Mouse (Mus musculus) heart, embryonic 15.5 days (tissue): Measurements from ENCODE around the gene Pgghg. TPM values are rescaled to one million over a fixed set of nuclear protein-coding genes. Genes with fewer than 3 reads are reported as not detected.
"Not testable (repeated sequence)": the region's sequence is repeated elsewhere in the genome, so short reads cannot be mapped to it uniquely, and the experiment has no call there.

Source experiments
- ATAC-seq: fragments of 200-750 bp; cut with Nextera tagmentation; replicated peaks from 2 replicates; pipeline ENCODE4 v1.8.0; 2017; ENCODE audit warnings: low read depth, moderate TSS enrichment; ENCODE audit not compliant: insufficient number of reproducible peaks, insufficient read depth, low FRiP score
- H3K27ac ChIP-seq: fragments of 300-500 bp; sonication (generic); 2 replicates; pipeline ENCODE4 v1.5.1; 2015; ENCODE audit warnings: mild to moderate bottlenecking, inconsistent platforms
- H3K27me3 ChIP-seq: fragments of 300-500 bp; sonication (generic); 2 replicates; pipeline ENCODE4 v1.6.1; 2015; ENCODE audit warnings: inconsistent platforms
- H3K36me3 ChIP-seq: fragments of 300-500 bp; sonication (generic); 2 replicates; pipeline ENCODE4 v1.6.1; 2015; ENCODE audit warnings: mild to moderate bottlenecking, inconsistent platforms
- H3K4me1 ChIP-seq: fragments of 300-500 bp; sonication (generic); replicated peaks from 2 replicates; pipeline ENCODE4 v1.6.1; 2015; ENCODE audit warnings: inconsistent platforms
- H3K4me2 ChIP-seq: fragments of 300-500 bp; sonication (generic); 2 replicates; pipeline ENCODE4 v1.6.1; 2015; ENCODE audit warnings: inconsistent platforms, mild to moderate bottlenecking, moderate library complexity
- H3K4me3 ChIP-seq: fragments of 300-500 bp; sonication (generic); 2 replicates; pipeline ENCODE4 v1.5.1; 2015; ENCODE audit warnings: mild to moderate bottlenecking, inconsistent platforms
- H3K9ac ChIP-seq: fragments of 300-500 bp; sonication (generic); 2 replicates; pipeline ENCODE4 v1.6.1; 2015; ENCODE audit warnings: mild to moderate bottlenecking, inconsistent platforms
- H3K9me3 ChIP-seq: fragments of 300-500 bp; sonication (generic); replicated peaks from 2 replicates; pipeline ENCODE4 v1.6.1; 2016; ENCODE audit warnings: inconsistent platforms
- WGBS: fragments of 180-500 bp; shearing (Covaris S2); methylation state at CpG from one replicate; pipeline ENCODE4 v1.1.7; 2015; ENCODE audit warnings: mixed read lengths; 5-methylcytosine and 5-hydroxymethylcytosine counted together
- polyA plus RNA-seq: library from polyadenylated mRNA; unstranded; fragments of >200 nt; fragmentation: Nextera tagmentation; extraction: Ambion mirVana; gene quantifications from 2 replicates; pipeline ENCODE4 v1.2.1, GENCODE M21; 2015

Pgghg gene
- polyA plus RNA-seq, 1 experiment from 2014 or later: 9.3 TPM

DNA sequence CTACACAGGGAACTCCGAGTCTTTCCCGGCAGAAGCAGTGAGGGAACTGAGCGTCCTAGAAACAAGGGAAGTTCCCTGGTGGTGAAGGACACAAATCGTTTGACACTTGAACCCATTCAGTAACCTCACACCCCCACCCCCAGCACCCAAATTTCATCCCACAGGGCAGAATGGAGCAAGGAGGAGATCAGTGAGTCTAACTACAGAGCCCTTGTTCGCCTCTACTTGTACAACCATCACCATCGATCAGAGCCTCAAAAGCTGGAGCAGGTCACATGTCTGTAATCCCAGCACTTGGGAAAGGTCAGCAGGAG, 15.3 kb downstream of the Pgghg start:
- no peak overlapping the region for H3K9ac ChIP-seq
- WGBS: 43% methylated on average over 6 of the region's 6 CpGs
- ATAC-seq: no peak

DNA sequence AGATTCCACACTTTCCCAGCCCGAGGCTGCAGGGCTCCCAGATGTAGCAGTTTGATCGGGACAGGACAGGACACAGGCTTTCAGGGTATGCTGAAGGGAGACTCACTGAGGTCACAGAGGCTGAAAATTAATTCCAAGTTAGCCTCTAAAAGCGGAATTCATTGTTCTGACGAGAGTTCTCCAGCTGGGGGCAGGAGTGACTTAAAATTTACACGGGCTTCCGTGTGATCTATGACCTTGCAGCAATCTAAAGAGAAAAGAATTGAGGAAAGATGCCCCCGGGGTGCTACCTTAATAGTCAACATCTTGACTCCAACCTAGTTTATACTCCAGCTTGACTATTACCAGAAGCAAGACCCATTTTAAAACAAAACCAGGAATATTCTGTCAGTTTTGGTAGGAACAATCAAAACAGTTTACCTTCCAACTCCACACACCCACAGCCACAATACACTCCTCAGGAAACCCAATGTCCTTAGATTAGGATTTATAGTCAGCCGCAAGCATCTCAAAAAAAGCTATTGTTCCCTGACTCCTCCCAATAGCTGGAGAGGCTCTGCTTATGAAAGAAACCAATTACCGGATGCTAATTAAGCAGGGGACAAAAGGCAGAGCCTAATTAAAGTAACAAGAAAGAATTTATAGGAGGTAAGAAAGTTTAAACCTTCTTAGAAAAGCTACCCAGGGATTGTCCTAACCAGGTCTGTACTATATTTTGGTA, 18.1 kb downstream of the Pgghg start:
- Histone ChIP-seq H3K36me3 (no peaks in the 10 kb centered on the region), H3K4me2 (no peak overlapping the region), H3K27ac (no peak overlapping the region), H3K4me3 (no peak overlapping the region), H3K27me3 (peaks cover 7% of the 10 kb centered on the region), H3K9ac (no peak overlapping the region), H3K9me3 (no peaks in the 10 kb centered on the region), H3K4me1 (peaks cover 22% of the 10 kb centered on the region)
- 14% methylated on average over 9 of the region's 9 CpGs for WGBS
- no peak for ATAC-seq

More for the DNA sequence above, 15.3 kb downstream of the Pgghg start:
- Histone ChIP-seq H3K4me2 (peak overlapping the region; percentile 66), H3K4me3 (no peak overlapping the region), H3K36me3 (no peaks in the 10 kb centered on the region), H3K27me3 (peaks cover 7% of the 10 kb centered on the region), H3K4me1 (peaks cover 41% of the 10 kb centered on the region), H3K27ac (peak overlapping the region; percentile 90), H3K9me3 (no peaks in the 10 kb centered on the region)

DNA sequence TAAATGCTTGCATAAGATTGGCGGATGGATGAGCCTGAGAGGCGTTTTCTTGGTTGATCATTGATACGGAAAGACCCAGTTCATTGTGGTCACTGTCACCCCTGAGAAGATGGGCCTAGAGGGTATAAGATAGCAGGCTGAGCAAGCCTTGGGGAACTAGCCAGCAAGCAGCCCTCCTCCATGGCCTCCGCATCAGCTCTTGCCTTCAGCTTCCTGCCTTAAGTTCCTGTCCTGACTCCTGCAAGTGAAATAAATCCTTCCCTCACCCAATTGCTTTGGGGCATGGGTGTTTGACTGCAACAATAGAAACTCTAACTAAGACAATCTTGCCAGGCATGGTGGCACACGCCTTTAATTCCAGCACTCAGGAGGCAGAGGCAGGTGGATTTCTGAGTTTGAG, 18.8 kb downstream of the Pgghg start:
- no peak for ATAC-seq
- no peak overlapping the region for H3K4me3 ChIP-seq

DNA sequence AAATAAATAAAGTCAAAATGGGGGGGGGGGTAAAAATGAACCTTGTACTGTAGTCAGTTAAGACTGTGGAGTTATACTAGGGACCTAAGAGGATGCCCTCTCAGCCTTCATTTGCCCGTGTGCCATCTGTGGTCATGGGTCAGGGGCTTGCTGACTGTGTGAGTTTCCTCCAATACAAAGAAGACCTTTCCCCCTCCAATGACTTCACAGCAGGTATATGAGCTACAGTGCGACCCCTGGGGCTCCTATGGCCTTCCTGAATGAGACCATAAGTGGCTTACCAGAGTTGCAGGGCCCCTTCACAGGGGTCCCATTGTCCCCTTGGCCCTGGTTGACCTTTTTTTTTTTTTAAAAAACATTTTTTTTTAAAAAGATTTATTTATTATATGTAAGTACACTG, 20.2 kb downstream of the Pgghg start:
- Histone ChIP-seq H3K36me3 (no peaks in the 10 kb centered on the region), H3K4me1 (peaks cover 5% of the 10 kb centered on the region), H3K9ac (no peak overlapping the region), H3K9me3 (no peaks in the 10 kb centered on the region), H3K4me3 (no peak overlapping the region), H3K27me3 (peaks cover 7% of the 10 kb centered on the region), H3K27ac (no peak overlapping the region), H3K4me2 (no peak overlapping the region)
- WGBS: 71% methylated on average over 2 of the region's 2 CpGs
- ATAC-seq: no peak

More for the DNA sequence above, 18.8 kb downstream of the Pgghg start:
- 73% methylated on average over 5 of the region's 5 CpGs for WGBS
- H3K9ac ChIP-seq: no peak overlapping the region
- no peak overlapping the region for H3K27ac ChIP-seq
- H3K9me3 ChIP-seq: no peaks in the 10 kb centered on the region
- H3K4me1 ChIP-seq: peaks cover 15% of the 10 kb centered on the region
- peaks cover 7% of the 10 kb centered on the region for H3K27me3 ChIP-seq
- no peaks in the 10 kb centered on the region for H3K36me3 ChIP-seq
- no peak overlapping the region for H3K4me2 ChIP-seq

DNA sequence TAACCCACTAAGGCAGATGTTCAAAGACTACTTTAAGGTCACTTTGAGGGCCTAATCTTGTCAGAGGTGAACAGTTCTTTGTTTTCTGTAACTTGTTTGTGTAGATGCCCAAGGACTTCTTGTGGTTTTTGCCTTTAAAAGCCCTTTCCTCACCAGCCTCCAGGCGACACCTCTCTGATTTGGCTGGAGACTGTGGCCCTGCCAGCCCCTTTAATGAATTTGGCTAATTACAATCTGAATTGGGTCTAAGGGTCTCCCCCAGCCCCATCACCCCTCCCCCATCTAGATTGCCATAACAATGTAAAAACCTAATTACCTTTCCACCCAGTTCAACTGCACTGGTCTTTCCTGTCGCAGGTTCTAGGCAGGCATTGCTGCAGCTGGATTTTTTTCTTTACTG, 21.5 kb downstream of the Pgghg start:
- H3K4me2 ChIP-seq: no peak overlapping the region
- no peak for ATAC-seq
- 67% methylated on average over 2 of the region's 2 CpGs for WGBS
- H3K9me3 ChIP-seq: no peaks in the 10 kb centered on the region
- H3K27ac ChIP-seq: no peak overlapping the region
- peaks cover 14% of the 10 kb centered on the region for H3K27me3 ChIP-seq
- no peaks in the 10 kb centered on the region for H3K4me1 ChIP-seq
- H3K4me3 ChIP-seq: no peak overlapping the region
- no peak overlapping the region for H3K9ac ChIP-seq
- no peaks in the 10 kb centered on the region for H3K36me3 ChIP-seq

DNA sequence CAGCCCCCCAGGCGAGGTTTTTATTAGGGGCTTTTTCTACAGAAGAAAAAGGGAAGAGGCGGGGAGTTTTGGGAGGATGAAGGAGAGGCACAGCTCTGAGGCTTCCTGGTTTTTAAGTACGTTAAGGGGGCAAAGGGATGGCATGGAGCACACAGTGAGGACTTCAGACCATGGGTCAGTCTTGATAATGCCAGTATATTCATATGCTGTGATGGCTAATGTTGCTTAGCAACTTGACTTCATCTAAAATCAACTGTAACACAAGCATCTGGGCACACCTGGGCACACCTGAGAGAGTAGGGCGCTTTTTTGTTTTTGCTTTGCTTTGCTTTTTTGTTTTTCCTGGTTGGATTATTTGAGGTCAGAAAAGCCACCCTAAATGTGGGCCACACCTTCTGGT, 25.7 kb downstream of the Pgghg start, which contains the start of gene Ifitm1:
Gene Ifitm1, plus strand, starts transcription at position 301 of the 400 bp plus-strand sequence.
- H3K9me3 ChIP-seq: no peaks in the 10 kb centered on the region
- no peak within 1 kb of the TSS for H3K9ac ChIP-seq
- no peak for ATAC-seq
- H3K4me3 ChIP-seq: no peak within 1 kb of the TSS
- peaks cover 12% of the 10 kb centered on the region for H3K27me3 ChIP-seq
- peaks cover 7% of the 10 kb centered on the region; the same call in 1 of the 2 replicates for H3K4me1 ChIP-seq
- H3K4me2 ChIP-seq: no peak within 1 kb of the TSS
- no peaks in the 10 kb centered on the region for H3K36me3 ChIP-seq
- 83% methylated on average over 4 of the region's 4 CpGs for whole genome bisulfite sequencing
- H3K27ac ChIP-seq: no peak within 1 kb of the TSS

DNA sequence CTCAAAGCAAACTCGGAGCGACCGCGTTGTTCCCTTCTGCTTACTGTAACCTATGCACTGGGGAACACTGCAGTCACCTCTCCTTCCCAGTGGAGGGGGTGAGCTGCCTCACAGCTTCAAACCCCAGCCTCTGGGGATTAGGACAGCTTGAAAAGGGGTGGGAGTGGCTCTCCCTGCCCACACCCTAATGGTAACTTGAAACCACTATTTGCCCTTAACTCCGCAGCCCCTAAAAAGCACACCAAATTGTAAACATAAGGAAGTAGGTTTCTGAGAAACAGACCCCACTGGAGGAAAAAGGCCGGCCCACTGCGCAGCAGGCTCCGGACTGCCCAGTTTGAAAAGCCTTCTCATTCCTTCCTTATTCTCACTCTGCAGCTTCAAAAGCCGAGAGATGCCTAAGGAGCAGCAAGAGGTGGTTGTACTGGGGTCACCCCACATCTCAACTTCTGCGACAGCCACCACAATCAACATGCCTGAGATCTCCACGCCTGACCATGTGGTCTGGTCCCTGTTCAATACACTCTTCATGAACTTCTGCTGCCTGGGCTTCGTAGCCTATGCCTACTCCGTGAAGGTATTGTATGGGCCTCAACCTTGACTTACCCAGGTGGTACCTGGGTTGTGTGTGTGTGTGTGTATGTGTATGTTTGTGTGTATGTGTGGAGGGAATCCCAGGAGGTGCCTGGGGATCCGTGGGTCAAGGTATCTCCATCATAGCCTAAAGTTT, 26.8 kb downstream of the Pgghg start:
- Histone ChIP-seq H3K4me3 (no peak overlapping the region), H3K4me2 (no peak overlapping the region), H3K27ac (no peak overlapping the region), H3K9ac (no peak overlapping the region), H3K4me1 (peaks cover 7% of the 10 kb centered on the region; the same call in 1 of the 2 replicates), H3K9me3 (no peaks in the 10 kb centered on the region), H3K27me3 (peaks cover 12% of the 10 kb centered on the region), H3K36me3 (no peaks in the 10 kb centered on the region)
- ATAC-seq: no peak
- 14% methylated on average over 14 of the region's 14 CpGs for WGBS

DNA sequence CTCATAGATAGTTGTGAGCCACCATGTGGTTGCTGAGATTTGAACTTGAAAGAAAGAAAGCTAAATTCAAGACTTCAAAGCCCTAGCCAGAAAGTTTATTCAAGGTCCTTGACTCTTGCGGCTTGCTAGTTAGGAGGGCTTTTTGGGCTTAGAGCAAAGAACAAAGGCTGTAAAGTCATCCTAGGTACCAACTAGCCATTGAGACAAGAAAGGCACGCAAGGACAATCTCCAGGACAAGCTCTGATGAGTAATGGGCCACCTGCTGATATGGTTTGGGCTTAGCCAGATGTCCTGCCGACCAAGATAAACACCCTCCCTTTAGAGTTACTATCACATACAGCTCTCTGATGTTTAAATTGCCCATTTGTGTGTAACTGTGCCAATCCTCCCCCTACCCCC, 27.5 kb downstream of the Pgghg start:
- 17% methylated on average over 3 of the region's 3 CpGs for WGBS
- ATAC-seq, H3K9ac ChIP-seq, H3K9me3 ChIP-seq, H3K4me2 ChIP-seq, H3K27ac ChIP-seq, H3K4me1 ChIP-seq, H3K4me3 ChIP-seq, H3K36me3 ChIP-seq: not testable (repeated sequence)
- H3K27me3 ChIP-seq: peaks cover 15% of the 10 kb centered on the region

DNA sequence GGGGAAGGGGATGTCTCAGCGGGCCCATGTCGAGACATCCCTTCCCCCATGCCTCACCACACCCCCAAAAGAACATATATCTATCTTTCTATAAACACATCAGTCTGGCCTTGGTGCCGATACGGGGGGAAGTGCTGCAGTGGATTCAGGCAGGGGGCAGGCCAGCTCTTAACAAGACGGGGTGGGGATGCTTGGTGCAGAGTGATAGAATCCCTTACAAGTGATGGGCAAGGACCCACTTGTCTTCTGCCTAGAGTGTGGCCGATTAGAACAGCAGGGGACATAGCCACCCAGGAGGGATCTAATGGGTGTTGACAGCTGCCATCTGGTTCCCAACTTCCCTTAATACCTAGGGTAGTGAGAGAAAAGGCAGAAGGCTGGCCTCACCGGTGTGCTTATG, 29.7 kb downstream of the Pgghg start:
- Histone ChIP-seq H3K36me3 (no peaks in the 10 kb centered on the region), H3K4me2 (no peak overlapping the region), H3K27me3 (peaks cover 20% of the 10 kb centered on the region), H3K9me3 (no peaks in the 10 kb centered on the region), H3K9ac (no peak overlapping the region), H3K27ac (peak overlapping the region; percentile 73), H3K4me1 (peaks cover 7% of the 10 kb centered on the region; the same call in 1 of the 2 replicates), H3K4me3 (no peak overlapping the region)
- ATAC-seq: no peak
- WGBS: 16% methylated on average over 7 of the region's 7 CpGs

DNA sequence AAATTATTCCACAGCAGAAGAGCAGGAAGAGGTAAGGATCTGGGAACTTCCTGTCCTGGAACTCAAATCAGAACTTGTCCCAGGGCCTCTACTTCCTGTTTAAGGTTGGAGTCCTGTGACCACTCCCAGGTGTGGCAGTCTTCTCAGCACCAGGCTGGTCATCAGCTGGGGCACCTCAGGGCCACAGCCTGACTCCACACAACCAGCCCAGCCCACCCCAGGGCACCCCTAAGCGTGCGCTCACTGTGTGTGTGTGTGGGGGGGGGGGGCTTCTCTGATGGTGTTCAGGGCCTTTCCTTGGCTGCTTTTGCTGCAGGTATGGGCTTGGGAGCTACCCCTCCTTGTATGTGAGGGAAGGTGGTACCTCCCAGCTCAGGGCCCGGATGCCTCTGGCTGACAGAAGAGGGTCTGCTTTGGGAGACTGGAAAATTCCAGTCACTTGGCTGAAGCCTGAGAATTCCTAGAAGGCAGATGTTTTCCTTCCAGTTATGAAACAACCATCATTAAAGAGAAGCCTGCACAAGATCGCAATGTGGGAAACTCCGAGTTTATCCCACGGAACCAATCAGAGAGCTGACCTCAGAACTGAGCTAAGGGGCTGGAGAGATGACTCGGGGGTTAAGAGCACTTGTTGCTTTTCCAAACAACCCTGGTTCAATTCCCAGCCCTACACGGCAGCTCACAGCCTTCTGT, 30.4 kb downstream of the Pgghg start:
- H3K9me3 ChIP-seq: no peaks in the 10 kb centered on the region
- H3K36me3 ChIP-seq: no peaks in the 10 kb centered on the region
- 53% methylated on average over 8 of the region's 8 CpGs for WGBS
- H3K9ac ChIP-seq: no peak overlapping the region
- no peak overlapping the region for H3K4me2 ChIP-seq
- no peak overlapping the region for H3K4me3 ChIP-seq
- peaks cover 20% of the 10 kb centered on the region for H3K27me3 ChIP-seq
- H3K27ac ChIP-seq: peak overlapping the region; percentile 73
- ATAC-seq: 0 out of 2 replicates have a peak, but pooled peaks have one; percentile 44
- H3K4me1 ChIP-seq: peaks cover 7% of the 10 kb centered on the region; the same call in 1 of the 2 replicates

DNA sequence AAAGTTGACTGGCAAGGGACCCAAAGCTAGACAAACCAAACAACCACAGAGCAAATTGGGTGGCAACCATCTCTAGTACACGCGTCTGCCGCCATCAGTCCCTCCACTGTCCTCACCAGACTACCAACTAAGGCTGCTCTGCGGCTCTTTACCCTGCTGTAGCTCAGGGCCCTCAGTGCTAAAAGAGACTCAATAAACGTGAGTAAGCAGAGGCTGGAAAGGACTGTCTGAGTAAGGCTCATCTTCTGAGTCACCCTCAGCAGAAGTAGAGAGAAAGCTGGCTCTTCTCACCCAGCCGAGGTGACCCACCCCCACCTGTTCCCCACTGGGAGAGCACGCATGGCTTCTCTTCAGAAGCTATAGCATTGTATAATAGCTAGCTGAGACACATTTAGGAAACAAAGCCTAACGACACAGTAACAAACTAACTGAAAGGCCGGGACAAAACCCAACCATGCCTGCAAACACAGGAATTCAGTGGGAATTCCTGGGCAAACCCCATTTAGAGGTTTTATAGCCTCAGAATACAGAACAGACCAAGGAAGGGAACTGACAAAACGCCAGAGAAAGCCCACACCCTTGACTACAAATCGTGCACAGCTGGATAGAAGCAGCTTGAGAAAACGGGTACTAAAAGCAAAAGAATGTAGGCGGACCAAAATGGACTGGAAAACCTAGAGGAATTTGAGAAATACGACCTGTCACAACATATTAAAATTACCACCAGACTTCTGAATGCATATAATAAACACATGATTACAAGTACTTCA, 32.4 kb downstream of the Pgghg start:
- Histone ChIP-seq H3K27ac (no peak overlapping the region), H3K4me1 (peaks cover 7% of the 10 kb centered on the region; the same call in 1 of the 2 replicates), H3K9ac (no peak overlapping the region), H3K9me3 (no peaks in the 10 kb centered on the region), H3K4me3 (no peak overlapping the region), H3K4me2 (no peak overlapping the region), H3K27me3 (peaks cover 12% of the 10 kb centered on the region), H3K36me3 (no peaks in the 10 kb centered on the region)
- no peak for ATAC-seq
- 45% methylated on average over 14 of the region's 14 CpGs for whole genome bisulfite sequencing
